ENCODE assay signal across 11 mouse cellular contexts in genomic region chr1:33201571-33202189, GRCm38 (mm10).
DNase-seq lines count a peak whose midpoint lies in the region; ATAC-seq and TF ChIP-seq lines count a peak whose summit lies in the region.
"Had no signal": no experiment of that assay in that cellular context is flagged by ENCODE, and none has a peak within 500 bp of the region (broad histone marks: within the 10 kb centered on the region; RNA-seq: fewer than 3 reads in every experiment).

No protein-coding gene starts in this region.

- 0 out of 2 replicates have a peak overlapping the region, but pooled peaks have one; percentile 11 for H3K27ac ChIP-seq in midbrain, embryonic 15.5 days
- H3K27ac ChIP-seq in midbrain, embryonic 14.5 days (replicated peaks; ENCODE audit: low read depth, low read length) = no peak overlapping the region
- H3K27ac ChIP-seq in forebrain, postnatal 0 days (ENCODE audit: low read depth, low read length) = no peak overlapping the region

- 55% methylated on average over 6 of the region's 6 CpGs for WGBS in midbrain, embryonic 15.5 days
- 73% methylated on average over 6 of the region's 6 CpGs for WGBS in midbrain, embryonic 14.5 days
- 16% methylated on average over 6 of the region's 6 CpGs for WGBS in forebrain, postnatal 0 days

- no peak overlapping the region for H3K4me3 ChIP-seq in midbrain, embryonic 15.5 days
- no peak overlapping the region for H3K4me3 ChIP-seq in midbrain, embryonic 14.5 days (replicated peaks; ENCODE audit: low read depth, low read length)
- no peak overlapping the region for H3K4me3 ChIP-seq in forebrain, postnatal 0 days (ENCODE audit: low read depth, low read length)
- H3K4me3 ChIP-seq: myocyte had no signal

- no peak overlapping the region for H3K9ac ChIP-seq in midbrain, embryonic 15.5 days
- H3K9ac ChIP-seq in midbrain, embryonic 14.5 days (replicated peaks; ENCODE audit: low read length) = no peak overlapping the region
- H3K9ac ChIP-seq in forebrain, postnatal 0 days = no peak overlapping the region

- H3K36me3 ChIP-seq in midbrain, embryonic 15.5 days (replicated peaks) = no peaks in the 10 kb centered on the region
- H3K36me3 ChIP-seq in midbrain, embryonic 14.5 days (ENCODE audit: control insufficient read depth, insufficient read depth, low read length) = no peaks in the 10 kb centered on the region
- no peaks in the 10 kb centered on the region for H3K36me3 ChIP-seq in forebrain, postnatal 0 days (ENCODE audit: insufficient read depth)

- no peak overlapping the region for H3K4me2 ChIP-seq in midbrain, embryonic 15.5 days
- no peak overlapping the region for H3K4me2 ChIP-seq in midbrain, embryonic 14.5 days (ENCODE audit: low read length)
- H3K4me2 ChIP-seq in forebrain, postnatal 0 days (ENCODE audit: low read depth) = peak overlapping the region; percentile 3; the same call in 1 of the 2 replicates
- H3K4me2 ChIP-seq: heart, embryonic 11.5 days had no signal

- H3K27me3 ChIP-seq in midbrain, embryonic 15.5 days (replicated peaks) = no peaks in the 10 kb centered on the region
- H3K27me3 ChIP-seq in midbrain, embryonic 14.5 days (ENCODE audit: control insufficient read depth, insufficient read depth, low read length) = no peaks in the 10 kb centered on the region
- no peaks in the 10 kb centered on the region for H3K27me3 ChIP-seq in forebrain, postnatal 0 days (ENCODE audit: insufficient read depth, low read length)

- ATAC-seq in midbrain, embryonic 15.5 days (replicated peaks) = peak; percentile 75; the same call in 1 of the 2 replicates
- ATAC-seq in midbrain, embryonic 14.5 days (ENCODE audit: low FRiP score, low TSS enrichment) = no peak; the same call in 1 of the 2 replicates
- ATAC-seq in forebrain, postnatal 0 days = peak; percentile 90

- H3K9me3 ChIP-seq in midbrain, embryonic 15.5 days = no peaks in the 10 kb centered on the region
- no peaks in the 10 kb centered on the region for H3K9me3 ChIP-seq in midbrain, embryonic 14.5 days (ENCODE audit: control insufficient read depth, low read length)
- H3K9me3 ChIP-seq in forebrain, postnatal 0 days (ENCODE audit: low read length) = no peaks in the 10 kb centered on the region

- peaks cover 4% of the 10 kb centered on the region; the same call in 1 of the 2 replicates for H3K4me1 ChIP-seq in midbrain, embryonic 15.5 days
- no peaks in the 10 kb centered on the region for H3K4me1 ChIP-seq in midbrain, embryonic 14.5 days (ENCODE audit: control insufficient read depth, insufficient read depth, low read length)
- peaks cover 9% of the 10 kb centered on the region for H3K4me1 ChIP-seq in forebrain, postnatal 0 days (ENCODE audit: insufficient read depth)

- no peak for TF ChIP-seq CTCF in forebrain, postnatal 0 days (IDR thresholded peaks at IDR 0.05; ENCODE audit: low read depth)

- DNase-seq in midbrain, embryonic 14.5 days = no peak
- DNase-seq in forebrain, postnatal 0 days = peak; percentile 68
- peak; percentile 15 to 20 for DNase-seq in layer of hippocampus, adult 8-10 months (ENCODE audit: low spot score in 2 of 2)
- DNase-seq in testis, postnatal 10 days (ENCODE audit: low spot score) = no peak
- no peak for DNase-seq in lung, postnatal 14 days
- no peak for DNase-seq in heart, adult 8-10 months (ENCODE audit: low spot score)
- DNase-seq: lung, postnatal 10 days; right cerebral cortex, postnatal 14 days had no signal

Comparison
In these comparisons a context has a peak if more than half of its experiments do, and no peak if none do; other contexts are left out.
1. DNase-seq: peak in forebrain, postnatal 0 days (single experiment) and layer of hippocampus, adult 8-10 months (2 of 2); none in midbrain, embryonic 14.5 days (single experiment), testis, postnatal 10 days (single experiment), lung, postnatal 14 days (single experiment) and heart, adult 8-10 months (single experiment).